Mouse (Mus musculus): Measurements from ENCODE around the gene Snd1. TPM values are rescaled to one million over a fixed set of nuclear protein-coding genes. Genes with fewer than 3 reads are reported as not detected.

Snd1 gene
- total RNA-seq, 2 experiments from 2014 or later, result 113 to 115 TPM

GRCm38 (mm10) chr6:28879315-28879714 is 404.4 kb downstream of the Snd1 start:
- DNase-seq (ENCODE audit: extremely low spot score in 1 of 2, low spot score in 1 of 2), result no peak

- DNase-seq (ENCODE audit: extremely low spot score in 1 of 2, low spot score in 1 of 2), result no peak
Measured at GRCm38 (mm10) chr6:28880909-28881308, 406.0 kb downstream of the Snd1 start.

GRCm38 (mm10) chr6:28883518-28883917 is 408.6 kb downstream of the Snd1 start:
- DNase-seq (ENCODE audit: extremely low spot score in 1 of 2, low spot score in 1 of 2), result no peak

- no peak for DNase-seq (ENCODE audit: extremely low spot score in 1 of 2, low spot score in 1 of 2)
Measured at GRCm38 (mm10) chr6:28886724-28887440, 411.9 kb downstream of the Snd1 start.

GRCm38 (mm10) chr6:28890426-28890825 is 415.5 kb downstream of the Snd1 start:
- DNase-seq (ENCODE audit: extremely low spot score in 1 of 2, low spot score in 1 of 2), result peak in 1 of 2 experiments; percentile 56

- no peak for DNase-seq (ENCODE audit: extremely low spot score in 1 of 2, low spot score in 1 of 2)
Measured at GRCm38 (mm10) chr6:28891480-28891879, 416.5 kb downstream of the Snd1 start.

- no peak for DNase-seq (ENCODE audit: extremely low spot score in 1 of 2, low spot score in 1 of 2)
Measured at GRCm38 (mm10) chr6:28895004-28895515, 420.1 kb downstream of the Snd1 start.

- no peak for DNase-seq (ENCODE audit: extremely low spot score in 1 of 2, low spot score in 1 of 2)
Measured at GRCm38 (mm10) chr6:28895726-28896125, 420.8 kb downstream of the Snd1 start.

GRCm38 (mm10) chr6:28896762-28897320 is 421.9 kb downstream of the Snd1 start:
- no peak for DNase-seq (ENCODE audit: extremely low spot score in 1 of 2, low spot score in 1 of 2)

- DNase-seq (ENCODE audit: extremely low spot score in 1 of 2, low spot score in 1 of 2), result no peak
Measured at GRCm38 (mm10) chr6:28897326-28898085, 422.6 kb downstream of the Snd1 start.

- peak in 1 of 2 experiments; percentile 69 for DNase-seq (ENCODE audit: extremely low spot score in 1 of 2, low spot score in 1 of 2)
Measured at GRCm38 (mm10) chr6:28898836-28899235, 423.9 kb downstream of the Snd1 start.

- DNase-seq (ENCODE audit: extremely low spot score in 1 of 2, low spot score in 1 of 2), result no peak
Measured at GRCm38 (mm10) chr6:28902573-28902972, 427.6 kb downstream of the Snd1 start.

- no peak for DNase-seq (ENCODE audit: extremely low spot score in 1 of 2, low spot score in 1 of 2)
Measured at GRCm38 (mm10) chr6:28904417-28904816, 429.5 kb downstream of the Snd1 start.

- no peak for DNase-seq (ENCODE audit: extremely low spot score in 1 of 2, low spot score in 1 of 2)
Measured at GRCm38 (mm10) chr6:28905301-28905700, 430.4 kb downstream of the Snd1 start.

- DNase-seq (ENCODE audit: extremely low spot score in 1 of 2, low spot score in 1 of 2), result no peak
Measured at GRCm38 (mm10) chr6:28909866-28910265, 434.9 kb downstream of the Snd1 start.

GRCm38 (mm10) chr6:28914981-28915380 is 440.0 kb downstream of the Snd1 start:
- DNase-seq (ENCODE audit: extremely low spot score in 1 of 2, low spot score in 1 of 2), result no peak

GRCm38 (mm10) chr6:28916630-28917029 is 441.7 kb downstream of the Snd1 start:
- DNase-seq (ENCODE audit: extremely low spot score in 1 of 2, low spot score in 1 of 2), result no peak

GRCm38 (mm10) chr6:28919346-28919745 is 444.4 kb downstream of the Snd1 start:
- no peak for DNase-seq (ENCODE audit: extremely low spot score in 1 of 2, low spot score in 1 of 2)

GRCm38 (mm10) chr6:28922371-28922770 is 447.4 kb downstream of the Snd1 start:
- no peak for DNase-seq (ENCODE audit: extremely low spot score in 1 of 2, low spot score in 1 of 2)

- no peak for DNase-seq (ENCODE audit: extremely low spot score in 1 of 2, low spot score in 1 of 2)
Measured at GRCm38 (mm10) chr6:28923091-28923824, 448.3 kb downstream of the Snd1 start.

- DNase-seq (ENCODE audit: extremely low spot score in 1 of 2, low spot score in 1 of 2), result no peak
Measured at GRCm38 (mm10) chr6:28923837-28924236, 448.9 kb downstream of the Snd1 start.

All from layer of hippocampus, postnatal 25 days (tissue).